Mouse (Mus musculus): ENCODE data around the gene Tcstv1. TPM values are rescaled to one million over a fixed set of nuclear protein-coding genes. Genes with fewer than 3 reads are reported as not detected.
"Not testable (repeated sequence)": the region's sequence is repeated elsewhere in the genome, so short reads cannot be mapped to it uniquely, and the experiment has no call there.

Gene Tcstv1
- polyA plus RNA-seq (2017; shearing (Covaris generic)), result not detected

- not testable (repeated sequence) for ATAC-seq
Observed at GRCm38 (mm10) chr13:119894685-119895084, at the start of gene Tcstv1. Tcstv1 (minus strand) TSS chr13:119894785.

DNA sequence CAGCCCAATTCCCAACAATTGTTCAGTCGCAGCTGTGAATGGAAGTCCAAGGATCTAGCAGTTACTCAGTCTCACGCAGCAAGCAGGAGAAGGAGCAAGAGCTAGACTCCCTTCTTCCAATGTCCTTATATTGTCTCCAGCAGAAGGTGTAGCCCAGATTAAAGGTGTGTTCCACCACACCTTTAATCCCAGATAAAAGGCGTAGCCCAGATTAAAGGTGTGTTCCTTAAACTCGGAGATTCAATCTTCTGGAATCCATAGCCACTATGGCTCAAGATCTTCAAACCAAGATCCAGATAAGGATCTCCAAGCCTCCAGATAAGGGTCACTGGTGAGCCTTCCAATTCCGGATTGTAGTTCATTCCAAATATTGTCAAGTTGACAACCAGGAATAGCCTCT is 34.6 kb upstream of the Tcstv1 start, which contains the start of gene Gm21761:
Gene Gm21761 (minus strand): TSS at position 101 of the 400 bp plus-strand sequence.
- not testable (repeated sequence) for ATAC-seq

DNA sequence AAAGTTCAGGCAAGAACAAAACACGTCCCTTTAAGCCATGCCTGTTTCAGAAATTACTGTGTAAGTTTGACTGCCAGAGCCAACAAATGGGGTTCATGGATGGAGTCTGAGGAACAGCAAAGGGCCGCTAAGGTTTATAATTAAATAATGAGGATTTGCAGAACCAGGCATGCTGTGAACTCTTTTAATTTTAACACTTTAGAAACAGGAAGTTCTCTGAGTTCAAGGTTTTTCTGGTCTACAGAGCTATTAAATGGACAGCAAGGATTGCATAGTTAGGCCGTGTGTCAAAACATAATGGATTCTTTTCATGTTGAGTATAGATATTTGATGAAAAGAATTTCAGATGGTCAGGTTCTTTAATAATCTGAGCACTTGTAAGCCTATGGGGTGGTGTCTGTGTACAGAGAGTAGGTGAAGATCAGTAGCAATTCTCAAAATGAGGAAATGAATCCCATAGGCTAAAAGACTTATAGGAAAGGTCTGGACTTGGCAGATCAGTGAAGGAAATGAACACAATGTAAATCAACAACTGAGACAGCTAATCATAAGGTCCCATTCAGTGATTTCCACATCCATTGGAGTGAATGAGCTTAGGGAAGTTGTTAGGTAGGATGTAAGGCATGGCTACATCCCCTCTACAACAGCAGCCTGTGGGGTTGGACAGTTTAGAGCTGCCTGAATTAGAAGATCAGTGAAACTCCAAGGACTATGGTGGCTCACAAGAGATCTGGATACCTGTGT is 30.2 kb upstream of the Tcstv1 start:
- not testable (repeated sequence) for ATAC-seq

DNA sequence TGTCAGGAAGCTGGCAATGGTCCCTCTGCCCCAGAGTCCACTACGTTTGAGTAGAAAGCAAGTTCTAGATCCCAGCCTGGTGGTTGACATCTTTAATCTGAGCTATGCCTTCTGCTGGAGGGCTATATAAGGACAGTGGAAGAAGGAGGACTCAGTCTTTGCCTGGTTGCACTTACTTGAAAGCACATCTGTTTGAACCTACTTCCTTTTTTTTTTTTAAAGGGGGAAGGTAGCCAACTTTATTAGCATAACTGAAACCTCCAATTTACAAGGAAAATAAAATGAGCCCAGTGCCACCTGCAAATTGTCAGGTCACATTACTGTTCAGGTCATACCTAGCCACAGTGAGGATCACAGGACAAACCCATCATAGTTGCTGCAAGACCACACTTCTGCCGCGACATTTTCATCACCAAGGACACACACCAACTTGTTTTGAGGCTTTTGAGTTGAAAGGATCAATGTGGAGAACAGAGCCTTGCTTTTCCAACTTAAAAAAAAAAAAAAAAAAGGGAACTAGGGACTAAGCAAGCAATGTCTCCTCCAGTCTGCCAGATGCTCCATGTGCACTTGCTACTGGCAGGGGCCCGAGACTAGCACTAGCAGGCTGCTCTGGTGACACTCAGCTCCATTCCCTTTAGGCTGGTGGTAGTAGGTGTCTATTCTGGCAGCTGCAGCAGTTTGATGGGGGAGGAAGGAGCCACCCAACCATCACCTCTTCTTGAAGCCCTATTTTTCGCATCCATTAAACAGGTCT is 22.6 kb upstream of the Tcstv1 start:
- ATAC-seq, result not testable (repeated sequence)

DNA sequence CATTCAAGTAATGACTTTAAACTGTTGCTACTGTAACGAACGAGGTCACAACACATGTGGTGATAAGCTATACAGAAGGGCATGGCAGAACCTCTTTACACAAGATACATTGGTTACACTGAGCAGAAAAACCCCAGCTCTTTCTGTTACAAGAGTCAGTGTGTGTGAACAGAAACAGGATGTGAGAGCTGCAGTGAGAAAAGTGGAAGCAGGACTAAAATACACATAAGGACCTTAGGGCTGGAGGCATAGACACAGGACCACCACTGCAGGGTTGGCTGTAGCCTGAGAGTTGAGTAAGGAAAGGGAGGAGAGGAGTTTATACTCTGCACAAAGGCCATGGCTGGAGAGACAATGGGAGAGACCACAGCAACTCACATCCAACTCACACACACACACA is 21.9 kb upstream of the Tcstv1 start:
- not testable (repeated sequence) for ATAC-seq

GRCm38 (mm10) chr13:119898549-119898948 is 4.0 kb upstream of the Tcstv1 start:
- not testable (repeated sequence) for ATAC-seq

DNA sequence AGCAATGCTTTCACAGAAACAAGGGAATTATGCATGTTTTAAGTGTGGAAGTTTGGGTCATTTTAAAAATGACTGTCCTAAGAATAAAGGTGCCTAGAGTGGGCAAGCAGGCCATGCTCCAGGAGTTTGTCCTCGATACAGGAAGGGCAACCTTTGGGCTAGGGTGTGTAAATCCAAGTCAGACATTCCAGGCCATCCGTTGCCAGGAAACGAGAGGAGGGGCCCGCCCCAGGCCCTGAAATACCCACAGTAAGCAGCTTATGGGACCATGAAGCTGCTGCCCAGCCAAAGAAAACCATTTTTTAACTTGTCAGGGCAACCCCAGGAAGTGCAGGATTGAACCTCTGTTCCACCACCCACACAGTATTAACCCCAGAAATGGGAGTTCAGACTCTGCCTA is 7.7 kb downstream of the Tcstv1 start:
- not testable (repeated sequence) for ATAC-seq

- not testable (repeated sequence) for ATAC-seq
Observed at GRCm38 (mm10) chr13:119864395-119864999, 30.1 kb downstream of the Tcstv1 start.

- not testable (repeated sequence) for ATAC-seq
Observed at GRCm38 (mm10) chr13:119862399-119862798, 32.2 kb downstream of the Tcstv1 start.

Other genes with a start within 250 kb of the Tcstv1 start
- 10 to 100 TPM; 47.8 to 54.1 TPM for gene Hmgcs1, start 204.4 kb downstream of the Tcstv1 start, polyA plus RNA-seq (2017; shearing (Covaris generic))
- gene Nim1k, start 138.9 kb downstream of the Tcstv1 start, polyA plus RNA-seq (2017; shearing (Covaris generic)), result 1 to 10 TPM in 1 of 2 experiments, under 1 TPM in 1; 0.75 to 1.1 TPM
- 10 to 100 TPM; 26.1 to 29.2 TPM for gene Zfp131, start 103.9 kb downstream of the Tcstv1 start, polyA plus RNA-seq (2017; shearing (Covaris generic))
- gene AF067063, start 64.6 kb downstream of the Tcstv1 start, polyA plus RNA-seq (2017; shearing (Covaris generic)), result not detected
- not detected for gene D13Ertd608e, start 58.8 kb downstream of the Tcstv1 start, polyA plus RNA-seq (2017; shearing (Covaris generic))
- not detected for gene Gm21761, start 34.5 kb upstream of the Tcstv1 start, polyA plus RNA-seq (2017; shearing (Covaris generic))
- gene B020031M17Rik, start 56.0 kb upstream of the Tcstv1 start, polyA plus RNA-seq (2017; shearing (Covaris generic)), result not detected
- gene Gm36079, start 132.2 kb upstream of the Tcstv1 start, polyA plus RNA-seq (2017; shearing (Covaris generic)), result not detected
- gene Gm21188, start 157.4 kb upstream of the Tcstv1 start, polyA plus RNA-seq (2017; shearing (Covaris generic)), result under 1 TPM; 0.24 TPM
- not detected for gene Gm20767, start 245.5 kb upstream of the Tcstv1 start, polyA plus RNA-seq (2017; shearing (Covaris generic))

Measured in CD4-positive, CD25-positive, alpha-beta regulatory T cell, adult 4 months (primary cell).